In the genomic region with DNA sequence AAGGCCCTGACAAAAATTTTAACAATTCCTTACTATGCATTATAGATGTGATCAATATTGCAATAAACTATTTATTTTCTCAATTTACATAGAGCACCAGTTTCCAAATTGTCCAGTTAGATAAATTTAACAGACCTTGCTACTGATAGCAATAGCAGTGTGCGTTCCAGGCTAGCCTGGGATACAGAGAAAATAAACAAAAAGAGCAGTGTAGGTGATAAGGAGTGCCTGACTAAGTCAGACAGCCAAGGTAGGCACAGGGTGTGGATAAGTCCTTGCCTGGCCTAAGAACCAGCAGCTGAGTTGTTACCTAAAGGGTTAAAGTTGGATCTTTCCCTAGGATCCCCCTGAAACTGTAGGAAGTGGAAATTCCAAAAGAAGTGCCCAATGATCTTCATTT, we compare ENCODE assay signal across 32 mouse cellular contexts. TPM values are rescaled to one million over a fixed set of nuclear protein-coding genes. Genes with fewer than 3 reads are reported as not detected.
"Had no signal": no experiment of that assay in that cellular context is flagged by ENCODE, and none has a peak within 500 bp of the region (broad histone marks: within the 10 kb centered on the region; RNA-seq: fewer than 3 reads in every experiment).

No protein-coding gene starts in this region.

- H3K27ac ChIP-seq: left cerebral cortex, adult 2 months; limb, embryonic 10.5 days; limb, embryonic 12.5 days; limb, embryonic 13.5 days; limb, embryonic 15.5 days; liver, embryonic 14.5 days; liver, embryonic 15.5 days; lung, embryonic 15.5 days; macrophage; midbrain, embryonic 10.5 days; midbrain, embryonic 12.5 days; midbrain, embryonic 13.5 days; midbrain, embryonic 15.5 days; neural tube, embryonic 12.5 days had no signal

- H3K9me3 ChIP-seq: limb, embryonic 10.5 days; limb, embryonic 12.5 days; limb, embryonic 13.5 days; limb, embryonic 15.5 days; liver, embryonic 15.5 days; lung, embryonic 15.5 days; midbrain, embryonic 10.5 days; midbrain, embryonic 12.5 days; midbrain, embryonic 13.5 days; midbrain, embryonic 15.5 days; neural tube, embryonic 12.5 days had no signal

- H3K4me2 ChIP-seq: limb, embryonic 12.5 days; limb, embryonic 13.5 days; limb, embryonic 15.5 days; liver, embryonic 11.5 days; liver, embryonic 15.5 days; lung, embryonic 14.5 days; lung, embryonic 15.5 days; midbrain, embryonic 11.5 days; midbrain, embryonic 12.5 days; midbrain, embryonic 13.5 days; midbrain, embryonic 15.5 days; neural tube, embryonic 12.5 days had no signal

- H3K4me3 ChIP-seq: left cerebral cortex, adult 2 months; limb, embryonic 10.5 days; limb, embryonic 12.5 days; limb, embryonic 13.5 days; limb, embryonic 15.5 days; liver, embryonic 15.5 days; lung, embryonic 15.5 days; megakaryocyte, embryonic 14.5 days; midbrain, embryonic 10.5 days; midbrain, embryonic 12.5 days; midbrain, embryonic 13.5 days; midbrain, embryonic 15.5 days; myocyte; neural tube, embryonic 12.5 days had no signal

- H3K36me3 ChIP-seq: limb, embryonic 10.5 days; limb, embryonic 12.5 days; limb, embryonic 13.5 days; limb, embryonic 15.5 days; liver, embryonic 15.5 days; lung, embryonic 15.5 days; midbrain, embryonic 10.5 days; midbrain, embryonic 12.5 days; midbrain, embryonic 13.5 days; midbrain, embryonic 15.5 days; neural tube, embryonic 12.5 days had no signal

- H3K4me1 ChIP-seq: limb, embryonic 10.5 days; limb, embryonic 12.5 days; limb, embryonic 13.5 days; limb, embryonic 15.5 days; lung, embryonic 15.5 days; midbrain, embryonic 10.5 days; midbrain, embryonic 12.5 days; midbrain, embryonic 13.5 days; midbrain, embryonic 15.5 days; neural tube, embryonic 12.5 days had no signal

- H3K27me3 ChIP-seq: limb, embryonic 12.5 days; limb, embryonic 13.5 days; limb, embryonic 15.5 days; liver, embryonic 15.5 days; lung, embryonic 15.5 days; megakaryocyte, embryonic 14.5 days; midbrain, embryonic 12.5 days; midbrain, embryonic 13.5 days; midbrain, embryonic 15.5 days; neural tube, embryonic 12.5 days had no signal

- H3K9ac ChIP-seq: limb, embryonic 12.5 days; limb, embryonic 13.5 days; limb, embryonic 15.5 days; liver, embryonic 14.5 days; liver, embryonic 15.5 days; lung, embryonic 14.5 days; lung, embryonic 15.5 days; midbrain, embryonic 12.5 days; midbrain, embryonic 13.5 days; midbrain, embryonic 15.5 days; neural tube, embryonic 12.5 days had no signal

- ATAC-seq: lung, postnatal 0 days; midbrain, embryonic 13.5 days; midbrain, embryonic 15.5 days; midbrain, embryonic 16.5 days had no signal

- DNase-seq: left cerebral cortex, postnatal 4 days; lung, adult 18-20 months; lung, adult 2 months; lung, embryonic 14.5 days; lung, postnatal 10 days; lung, postnatal 14 days; lung, postnatal 36 days; lung, postnatal 4 days; midbrain, embryonic 14.5 days had no signal

RNA-seq across cellular contexts. Expression of a gene that starts 42.7 kb away (rescaled TPM):
- polyA plus RNA-seq: limb, embryonic 10.5 days; limb, embryonic 11.5 days; limb, embryonic 12.5 days; liver, embryonic 11.5 days; lung, adult 2 months; lung, embryonic 14.5 days; midbrain, embryonic 10.5 days; midbrain, embryonic 11.5 days; midbrain, embryonic 13.5 days; midbrain, embryonic 14.5 days; midbrain, embryonic 15.5 days; midbrain, embryonic 16.5 days; midbrain, postnatal 0 days; neural tube, embryonic 11.5 days; neural tube, embryonic 12.5 days had no signal
